Mouse (Mus musculus): ENCODE measurements around the gene Dnm3. TPM values are rescaled to one million over a fixed set of nuclear protein-coding genes. Genes with fewer than 3 reads are reported as not detected.

Dnm3 gene
- polyA plus RNA-seq, 1 experiment from 2014 or later = 94.2 TPM

GRCm38 (mm10) chr1:162023681-162024270 is 454.1 kb downstream of the Dnm3 start:
- Histone ChIP-seq H3K4me2 (ENCODE audit: low read depth, low read length) (no peak overlapping the region), H3K27me3 (ENCODE audit: control insufficient read depth, insufficient read depth, low read length) (no peaks in the 10 kb centered on the region), H3K36me3 (ENCODE audit: control insufficient read depth, insufficient read depth, low read length) (no peaks in the 10 kb centered on the region), H3K4me3 (ENCODE audit: low read depth, low read length) (no peak overlapping the region), H3K9ac (replicated peaks; ENCODE audit: low read depth, low read length) (no peak overlapping the region), H3K4me1 (ENCODE audit: control insufficient read depth, insufficient read depth, low read length) (no peaks in the 10 kb centered on the region), H3K27ac (ENCODE audit: low read depth, low read length) (no peak overlapping the region), H3K9me3 (ENCODE audit: control insufficient read depth, low read length) (no peaks in the 10 kb centered on the region)
- no peak for ATAC-seq (ENCODE audit: low read depth)
- WGBS = 54% methylated on average over 8 of the region's 8 CpGs

DNA sequence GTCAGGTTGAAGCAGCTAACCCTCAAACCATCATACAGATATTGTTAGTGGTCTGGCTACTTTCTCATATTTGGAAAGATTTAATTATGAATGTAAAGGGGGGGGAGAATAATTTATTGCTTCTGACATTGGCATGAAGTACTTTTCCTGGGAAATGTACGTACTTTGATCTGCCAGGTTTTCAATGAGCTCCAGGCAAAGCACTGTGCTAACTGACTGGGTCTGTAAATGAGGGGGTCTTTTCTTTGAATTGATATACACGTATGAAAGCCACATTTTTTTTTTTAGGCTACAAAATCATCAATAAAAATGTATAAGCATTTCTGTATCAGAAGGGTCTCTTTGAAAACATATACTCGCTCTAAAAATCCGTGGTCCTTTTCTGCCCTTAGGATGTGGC is 457.1 kb downstream of the Dnm3 start:
- H3K4me1 ChIP-seq (ENCODE audit: control insufficient read depth, insufficient read depth, low read length) = no peaks in the 10 kb centered on the region
- no peak overlapping the region for H3K9ac ChIP-seq (replicated peaks; ENCODE audit: low read depth, low read length)
- no peak overlapping the region for H3K27ac ChIP-seq (ENCODE audit: low read depth, low read length)
- ATAC-seq (ENCODE audit: low read depth) = no peak
- no peak overlapping the region for H3K4me3 ChIP-seq (ENCODE audit: low read depth, low read length)
- no peaks in the 10 kb centered on the region for H3K27me3 ChIP-seq (ENCODE audit: control insufficient read depth, insufficient read depth, low read length)
- H3K9me3 ChIP-seq (ENCODE audit: control insufficient read depth, low read length) = no peaks in the 10 kb centered on the region
- H3K4me2 ChIP-seq (ENCODE audit: low read depth, low read length) = no peak overlapping the region
- H3K36me3 ChIP-seq (ENCODE audit: control insufficient read depth, insufficient read depth, low read length) = no peaks in the 10 kb centered on the region
- WGBS = 58% methylated on average over 4 of the region's 4 CpGs

DNA sequence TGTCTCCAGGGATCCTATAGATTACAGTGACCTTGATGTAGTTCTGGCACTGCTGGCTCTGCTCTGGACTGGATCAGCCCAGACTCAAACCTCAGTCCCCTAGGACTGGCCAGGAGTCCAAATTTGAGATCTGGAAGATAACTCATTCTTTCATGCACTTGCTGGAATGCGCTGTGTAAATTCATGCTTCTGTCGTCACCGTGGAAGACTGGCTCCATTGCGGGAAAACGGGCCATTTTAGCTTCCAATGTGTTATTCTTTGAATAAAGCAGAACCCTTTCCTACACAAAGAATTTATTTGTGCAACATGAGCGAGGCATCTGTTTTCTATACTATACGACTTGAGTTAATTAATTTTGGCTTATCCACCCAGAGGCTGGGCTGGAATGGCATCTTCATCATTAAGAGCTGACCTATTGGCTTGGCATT is 457.5 kb downstream of the Dnm3 start:
- no peak overlapping the region for H3K4me3 ChIP-seq (ENCODE audit: low read depth, low read length)
- H3K36me3 ChIP-seq (ENCODE audit: control insufficient read depth, insufficient read depth, low read length) = no peaks in the 10 kb centered on the region
- no peaks in the 10 kb centered on the region for H3K4me1 ChIP-seq (ENCODE audit: control insufficient read depth, insufficient read depth, low read length)
- no peak for ATAC-seq (ENCODE audit: low read depth)
- H3K27ac ChIP-seq (ENCODE audit: low read depth, low read length) = no peak overlapping the region
- H3K27me3 ChIP-seq (ENCODE audit: control insufficient read depth, insufficient read depth, low read length) = no peaks in the 10 kb centered on the region
- H3K9me3 ChIP-seq (ENCODE audit: control insufficient read depth, low read length) = no peaks in the 10 kb centered on the region
- H3K9ac ChIP-seq (replicated peaks; ENCODE audit: low read depth, low read length) = no peak overlapping the region
- 52% methylated on average over 7 of the region's 7 CpGs for WGBS
- H3K4me2 ChIP-seq (ENCODE audit: low read depth, low read length) = no peak overlapping the region

- H3K4me3 ChIP-seq (ENCODE audit: low read depth, low read length) = no peak overlapping the region
- no peak for ATAC-seq (ENCODE audit: low read depth)
- no peak overlapping the region for H3K4me2 ChIP-seq (ENCODE audit: low read depth, low read length)
- no peak overlapping the region for H3K9ac ChIP-seq (replicated peaks; ENCODE audit: low read depth, low read length)
- no peaks in the 10 kb centered on the region for H3K36me3 ChIP-seq (ENCODE audit: control insufficient read depth, insufficient read depth, low read length)
- no peak overlapping the region for H3K27ac ChIP-seq (ENCODE audit: low read depth, low read length)
- no peaks in the 10 kb centered on the region for H3K4me1 ChIP-seq (ENCODE audit: control insufficient read depth, insufficient read depth, low read length)
- no peaks in the 10 kb centered on the region for H3K27me3 ChIP-seq (ENCODE audit: control insufficient read depth, insufficient read depth, low read length)
- no peaks in the 10 kb centered on the region for H3K9me3 ChIP-seq (ENCODE audit: control insufficient read depth, low read length)
- 88% methylated on average over 6 of the region's 6 CpGs for WGBS
These were observed 459.2 kb downstream of the Dnm3 start for GRCm38 (mm10) chr1:162018601-162018977.

GRCm38 (mm10) chr1:162017975-162018600 is 459.7 kb downstream of the Dnm3 start:
- Histone ChIP-seq H3K4me3 (ENCODE audit: low read depth, low read length) (no peak overlapping the region), H3K36me3 (ENCODE audit: control insufficient read depth, insufficient read depth, low read length) (no peaks in the 10 kb centered on the region), H3K9ac (replicated peaks; ENCODE audit: low read depth, low read length) (no peak overlapping the region), H3K9me3 (ENCODE audit: control insufficient read depth, low read length) (no peaks in the 10 kb centered on the region), H3K27ac (ENCODE audit: low read depth, low read length) (no peak overlapping the region), H3K27me3 (ENCODE audit: control insufficient read depth, insufficient read depth, low read length) (no peaks in the 10 kb centered on the region), H3K4me2 (ENCODE audit: low read depth, low read length) (no peak overlapping the region), H3K4me1 (ENCODE audit: control insufficient read depth, insufficient read depth, low read length) (no peaks in the 10 kb centered on the region)
- 80% methylated on average over 13 of the region's 13 CpGs for WGBS
- ATAC-seq (ENCODE audit: low read depth) = no peak

DNA sequence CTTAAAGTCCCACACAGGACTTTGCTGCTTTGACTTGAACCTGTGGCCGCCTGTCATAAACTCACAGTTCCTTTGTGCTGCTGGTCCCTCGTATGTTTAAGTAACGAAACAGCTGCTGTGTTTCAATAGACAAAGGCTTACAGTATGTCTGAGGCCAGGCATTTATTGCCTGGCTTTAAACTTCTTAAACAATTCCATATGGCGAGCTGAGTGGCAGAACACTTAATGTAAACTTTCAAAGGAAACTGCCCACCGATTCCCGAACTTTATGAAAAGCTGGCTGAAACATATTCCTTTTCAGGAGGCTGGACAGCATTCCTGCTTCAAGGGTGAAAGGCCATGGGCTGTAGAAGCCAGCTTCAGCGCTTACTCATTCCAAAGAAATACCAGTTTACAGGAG is 460.9 kb downstream of the Dnm3 start:
- Histone ChIP-seq H3K4me1 (ENCODE audit: control insufficient read depth, insufficient read depth, low read length) (no peaks in the 10 kb centered on the region), H3K9me3 (ENCODE audit: control insufficient read depth, low read length) (no peaks in the 10 kb centered on the region), H3K9ac (replicated peaks; ENCODE audit: low read depth, low read length) (no peak overlapping the region), H3K36me3 (ENCODE audit: control insufficient read depth, insufficient read depth, low read length) (no peaks in the 10 kb centered on the region), H3K27ac (ENCODE audit: low read depth, low read length) (no peak overlapping the region), H3K4me3 (ENCODE audit: low read depth, low read length) (no peak overlapping the region), H3K27me3 (ENCODE audit: control insufficient read depth, insufficient read depth, low read length) (no peaks in the 10 kb centered on the region), H3K4me2 (ENCODE audit: low read depth, low read length) (no peak overlapping the region)
- 32% methylated on average over 7 of the region's 7 CpGs for WGBS
- no peak for ATAC-seq (ENCODE audit: low read depth)

- Histone ChIP-seq H3K4me2 (ENCODE audit: low read depth, low read length) (no peak overlapping the region), H3K27ac (ENCODE audit: low read depth, low read length) (no peak overlapping the region), H3K4me3 (ENCODE audit: low read depth, low read length) (no peak overlapping the region), H3K9me3 (ENCODE audit: control insufficient read depth, low read length) (no peaks in the 10 kb centered on the region), H3K27me3 (ENCODE audit: control insufficient read depth, insufficient read depth, low read length) (no peaks in the 10 kb centered on the region), H3K36me3 (ENCODE audit: control insufficient read depth, insufficient read depth, low read length) (0 out of 2 replicates have a peak, but pooled peaks cover 6% of the 10 kb centered on the region), H3K4me1 (ENCODE audit: control insufficient read depth, insufficient read depth, low read length) (no peaks in the 10 kb centered on the region), H3K9ac (replicated peaks; ENCODE audit: low read depth, low read length) (no peak overlapping the region)
- no peak for ATAC-seq (ENCODE audit: low read depth)
- WGBS = 63% methylated on average over 8 of the region's 8 CpGs
These were observed 462.5 kb downstream of the Dnm3 start for GRCm38 (mm10) chr1:162015247-162015862.

GRCm38 (mm10) chr1:162013561-162013960 is 464.3 kb downstream of the Dnm3 start:
- Histone ChIP-seq H3K27ac (ENCODE audit: low read depth, low read length) (no peak overlapping the region), H3K36me3 (ENCODE audit: control insufficient read depth, insufficient read depth, low read length) (0 out of 2 replicates have a peak, but pooled peaks cover 6% of the 10 kb centered on the region), H3K4me1 (ENCODE audit: control insufficient read depth, insufficient read depth, low read length) (no peaks in the 10 kb centered on the region), H3K4me2 (ENCODE audit: low read depth, low read length) (no peak overlapping the region), H3K4me3 (ENCODE audit: low read depth, low read length) (no peak overlapping the region), H3K9me3 (ENCODE audit: control insufficient read depth, low read length) (no peaks in the 10 kb centered on the region), H3K27me3 (ENCODE audit: control insufficient read depth, insufficient read depth, low read length) (no peaks in the 10 kb centered on the region), H3K9ac (replicated peaks; ENCODE audit: low read depth, low read length) (no peak overlapping the region)
- ATAC-seq (ENCODE audit: low read depth) = no peak
- 94% methylated on average over 4 of the region's 4 CpGs for WGBS

- H3K4me1 ChIP-seq (ENCODE audit: control insufficient read depth, insufficient read depth, low read length) = no peaks in the 10 kb centered on the region
- 0 out of 2 replicates have a peak, but pooled peaks cover 6% of the 10 kb centered on the region for H3K36me3 ChIP-seq (ENCODE audit: control insufficient read depth, insufficient read depth, low read length)
- H3K27me3 ChIP-seq (ENCODE audit: control insufficient read depth, insufficient read depth, low read length) = no peaks in the 10 kb centered on the region
- H3K27ac ChIP-seq (ENCODE audit: low read depth, low read length) = no peak overlapping the region
- 83% methylated on average over 16 of the region's 16 CpGs for WGBS
- no peak overlapping the region for H3K4me2 ChIP-seq (ENCODE audit: low read depth, low read length)
- no peak for ATAC-seq (ENCODE audit: low read depth)
- H3K9ac ChIP-seq (replicated peaks; ENCODE audit: low read depth, low read length) = no peak overlapping the region
- no peak overlapping the region for H3K4me3 ChIP-seq (ENCODE audit: low read depth, low read length)
- H3K9me3 ChIP-seq (ENCODE audit: control insufficient read depth, low read length) = no peaks in the 10 kb centered on the region
These were observed 466.1 kb downstream of the Dnm3 start for GRCm38 (mm10) chr1:162011523-162012245.
